Mouse (Mus musculus): Measurements from ENCODE around the gene Fsd1l. TPM values are rescaled to one million over a fixed set of nuclear protein-coding genes. Genes with fewer than 3 reads are reported as not detected.

Fsd1l gene
- polyA plus RNA-seq, 1 experiment from 2014 or later, result 12.4 TPM

DNA sequence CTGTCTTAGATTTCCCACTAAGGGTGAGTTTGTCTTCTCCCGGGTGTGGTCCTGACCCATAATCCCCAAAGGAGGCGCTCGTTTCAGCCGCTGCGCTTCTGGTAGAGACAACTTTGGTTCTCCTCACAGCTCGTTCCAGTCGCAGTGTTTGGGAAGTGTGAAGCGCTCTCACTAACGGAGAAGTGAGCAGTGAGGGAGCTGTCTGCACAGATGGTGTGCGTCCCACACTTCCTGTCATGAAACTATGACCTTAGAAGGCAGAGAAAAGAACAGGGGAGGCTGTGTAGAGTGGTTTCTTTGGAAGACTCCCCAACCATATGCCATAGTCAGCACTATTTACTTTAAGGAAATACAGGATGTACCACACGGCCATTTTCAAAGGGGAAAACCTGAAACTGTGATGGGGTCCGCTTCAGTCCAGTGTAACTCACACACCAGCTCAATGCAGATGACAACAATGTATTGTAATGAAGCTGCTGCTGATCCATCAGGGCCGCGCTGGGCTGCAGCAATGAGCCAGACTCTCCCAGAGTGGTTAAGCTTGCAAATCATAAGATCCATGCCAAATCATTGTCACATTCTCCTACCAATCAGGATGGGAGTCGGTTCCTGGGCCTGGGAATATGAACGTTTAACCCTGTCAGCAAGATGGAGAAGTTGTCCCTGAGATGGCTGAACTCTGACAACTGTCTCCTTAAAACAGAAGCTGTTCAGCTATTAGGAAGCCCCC is 119.3 kb downstream of the Fsd1l start:
- Histone ChIP-seq H3K4me1 (ENCODE audit: control insufficient read depth, insufficient read depth, low read length) (0 out of 2 replicates have a peak, but pooled peaks cover 4% of the 10 kb centered on the region), H3K4me3 (ENCODE audit: low read length) (no peak overlapping the region), H3K9ac (ENCODE audit: low read depth, low read length) (no peak overlapping the region), H3K36me3 (ENCODE audit: control insufficient read depth, insufficient read depth, low read length) (no peaks in the 10 kb centered on the region; the same call in 1 of the 2 replicates), H3K9me3 (ENCODE audit: control insufficient read depth, low read length) (no peaks in the 10 kb centered on the region), H3K27me3 (replicated peaks; ENCODE audit: control insufficient read depth, insufficient read depth, low read length) (no peaks in the 10 kb centered on the region), H3K4me2 (ENCODE audit: low read depth, low read length) (no peak overlapping the region), H3K27ac (ENCODE audit: low read length) (no peak overlapping the region; the same call in 1 of the 2 replicates)
- 66% methylated on average over 16 of the region's 16 CpGs for WGBS
- no peak for ATAC-seq

Other genes with a start within 250 kb of the Fsd1l start
- 17.2 and 22.0 TPM in 2 replicates for gene Slc44a1, start 191.1 kb upstream of the Fsd1l start, polyA plus RNA-seq (2015; fragmentation: Nextera tagmentation; extraction: Ambion mirVana)
- gene Fktn, start 82.5 kb downstream of the Fsd1l start, polyA plus RNA-seq (2015; fragmentation: Nextera tagmentation; extraction: Ambion mirVana), result 12.7 and 13.6 TPM in 2 replicates
- gene Tal2, start 148.2 kb downstream of the Fsd1l start, polyA plus RNA-seq (2015; fragmentation: Nextera tagmentation; extraction: Ambion mirVana), result 0.05 TPM in 1 of 2 replicates, not detected in the other
- 7.3 and 7.8 TPM in 2 replicates for gene Tmem38b, start 194.6 kb downstream of the Fsd1l start, polyA plus RNA-seq (2015; fragmentation: Nextera tagmentation; extraction: Ambion mirVana)